Mouse (Mus musculus) heart, postnatal 25 days (tissue): Measurements from ENCODE around the gene Gabrg3. TPM values are rescaled to one million over a fixed set of nuclear protein-coding genes. Genes with fewer than 3 reads are reported as not detected.

Experiments
- DNase-seq: peaks from one replicate; pipeline ENCODE4 v3.0.0; 2022; ENCODE audit warnings: low spot score
- intact Hi-C: fragments of 180-260 bp; cut with DNase I; formaldehyde crosslinking; loops from one replicate; pipeline ENCODE4 v1.15.1; 2025
- total RNA-seq, 2 experiments: library from RNA; stranded (reverse); gene quantifications; 2 replicates each; pipeline ENCODE4 v1.2.3; 2021

Gene Gabrg3
- total RNA-seq, result under 1 TPM; 0.03 TPM

- DNase-seq, result no peak
- intact Hi-C loops, result loop anchor here (5.0 to 10.0 kb wide), 2 partner anchors 122 to 439 kb away; no protein-coding TSS in a partner anchor
These were observed at the start of gene Gabrg3 for GRCm38 (mm10) chr7:57386517-57387340. TSS of gene Gabrg3 (minus strand) at chr7:57387188.

- DNase-seq, result no peak
- intact Hi-C loops, result no loop called here
These were observed 35.7 kb upstream of the Gabrg3 start for GRCm38 (mm10) chr7:57422675-57423074.

GRCm38 (mm10) chr7:57421044-57421443 lies 34.1 kb upstream of the Gabrg3 start:
- intact Hi-C loops, result no loop called here
- DNase-seq, result no peak

GRCm38 (mm10) chr7:57419392-57419791 lies 32.4 kb upstream of the Gabrg3 start, which contains the start of gene Gabrb3:
TSS of gene Gabrb3 (plus strand) at chr7:57419692.
- intact Hi-C loops, result no loop called here

GRCm38 (mm10) chr7:57412896-57413295 lies 25.9 kb upstream of the Gabrg3 start:
- no peak for DNase-seq
- intact Hi-C loops, result no loop called here

More at GRCm38 (mm10) chr7:57419392-57419791, 32.4 kb upstream of the Gabrg3 start, which contains the start of gene Gabrb3:
- no peak for DNase-seq

- intact Hi-C loops, result no loop called here
- no peak for DNase-seq
These were observed 24.2 kb upstream of the Gabrg3 start for GRCm38 (mm10) chr7:57411163-57411562.

GRCm38 (mm10) chr7:57393551-57393950 lies 6.6 kb upstream of the Gabrg3 start:
- intact Hi-C loops, result no loop called here
- no peak for DNase-seq

GRCm38 (mm10) chr7:57390046-57390445 lies 3.1 kb upstream of the Gabrg3 start:
- DNase-seq, result no peak
- intact Hi-C loops, result no loop called here

- intact Hi-C loops, result loop anchor here (5.0 to 10.0 kb wide), 2 partner anchors 122 to 440 kb away; no protein-coding TSS in a partner anchor
- DNase-seq, result no peak
These were observed 310 bp upstream of the Gabrg3 start for GRCm38 (mm10) chr7:57387341-57387654.

- intact Hi-C loops, result loop anchor here (10.0 kb wide), 1 partner anchor 119 kb away; no protein-coding TSS in a partner anchor
- no peak for DNase-seq
These were observed 2.9 kb downstream of the Gabrg3 start for GRCm38 (mm10) chr7:57384112-57384511.

- DNase-seq, result no peak
- intact Hi-C loops, result no loop called here
These were observed 21.0 kb downstream of the Gabrg3 start for GRCm38 (mm10) chr7:57366013-57366390.

GRCm38 (mm10) chr7:57365134-57366012 lies 21.6 kb downstream of the Gabrg3 start:
- intact Hi-C loops, result no loop called here
- no peak for DNase-seq

- no peak for DNase-seq
- intact Hi-C loops, result no loop called here
These were observed 23.2 kb downstream of the Gabrg3 start for GRCm38 (mm10) chr7:57363812-57364211.

- intact Hi-C loops, result no loop called here
- DNase-seq, result no peak
These were observed 29.0 kb downstream of the Gabrg3 start for GRCm38 (mm10) chr7:57357871-57358540.

- DNase-seq, result no peak
- intact Hi-C loops, result no loop called here
These were observed 30.3 kb downstream of the Gabrg3 start for GRCm38 (mm10) chr7:57356565-57357301.

GRCm38 (mm10) chr7:57348774-57349173 lies 38.2 kb downstream of the Gabrg3 start:
- intact Hi-C loops, result no loop called here
- no peak for DNase-seq

- intact Hi-C loops, result no loop called here
- DNase-seq, result no peak
These were observed 45.1 kb downstream of the Gabrg3 start for GRCm38 (mm10) chr7:57341910-57342309.

- no peak for DNase-seq
- intact Hi-C loops, result no loop called here
These were observed 55.8 kb downstream of the Gabrg3 start for GRCm38 (mm10) chr7:57331211-57331610.

- DNase-seq, result no peak
- intact Hi-C loops, result no loop called here
These were observed 56.7 kb downstream of the Gabrg3 start for GRCm38 (mm10) chr7:57330240-57330639.

GRCm38 (mm10) chr7:57324473-57324872 lies 62.5 kb downstream of the Gabrg3 start:
- intact Hi-C loops, result no loop called here
- no peak for DNase-seq
